Mouse (Mus musculus) midbrain, postnatal 0 days (tissue): ENCODE data around the gene Rpp14. TPM values are rescaled to one million over a fixed set of nuclear protein-coding genes. Genes with fewer than 3 reads are reported as not detected.

Experiments used
- ATAC-seq: fragments of 200-750 bp; cut with Nextera tagmentation; 2 replicates; pipeline ENCODE4 v1.8.0; 2017; ENCODE audit warnings: moderate number of reproducible peaks, mild to moderate bottlenecking, moderate TSS enrichment, moderate library complexity; ENCODE audit not compliant: low FRiP score
- DNase-seq: peaks from one replicate; pipeline ENCODE4 v3.0.0-alpha.2; 2015; ENCODE audit warnings: low spot score
- H3K27ac ChIP-seq: fragments of 300-500 bp; sonication (generic); 2 replicates; pipeline ENCODE4 v1.5.1; 2014; ENCODE audit warnings: low read depth, mild to moderate bottlenecking, low read length, mixed read lengths
- H3K27me3 ChIP-seq: fragments of 300-500 bp; sonication (generic); 2 replicates; pipeline ENCODE4 v1.6.1; 2014; ENCODE audit warnings: low read length, control low read depth, mixed read lengths; ENCODE audit not compliant: insufficient read depth
- H3K36me3 ChIP-seq: fragments of 300-500 bp; sonication (generic); 2 replicates; pipeline ENCODE4 v1.6.1; 2014; ENCODE audit warnings: low read length, control low read depth, mixed read lengths; ENCODE audit not compliant: insufficient read depth
- H3K4me1 ChIP-seq: fragments of 300-500 bp; sonication (generic); 2 replicates; pipeline ENCODE4 v1.6.1; 2014; ENCODE audit warnings: mild to moderate bottlenecking, control low read depth, antibody characterized with exemption, low read length, mixed read lengths; ENCODE audit not compliant: insufficient read depth
- H3K4me2 ChIP-seq: fragments of 300-500 bp; sonication (generic); 2 replicates; pipeline ENCODE4 v1.6.1; 2014; ENCODE audit warnings: low read depth, mild to moderate bottlenecking, low read length, mixed read lengths; ENCODE audit not compliant: poor library complexity, severe bottlenecking
- H3K4me3 ChIP-seq: fragments of 300-500 bp; sonication (generic); 2 replicates; pipeline ENCODE4 v1.5.1; 2014; ENCODE audit warnings: low read depth, mild to moderate bottlenecking, low read length, moderate library complexity
- H3K9ac ChIP-seq: fragments of 300-500 bp; sonication (generic); replicated peaks from 2 replicates; pipeline ENCODE4 v1.6.1; 2014; ENCODE audit warnings: mild to moderate bottlenecking, low read length, moderate library complexity, mixed read lengths; ENCODE audit not compliant: poor library complexity, severe bottlenecking
- H3K9me3 ChIP-seq: fragments of 300-500 bp; sonication (generic); 2 replicates; pipeline ENCODE4 v1.6.1; 2016; ENCODE audit warnings: low read length, control low read depth
- CTCF ChIP-seq: IDR thresholded peaks from 2 replicates; pipeline ENCODE4 v1.5.1; 2016; ENCODE audit warnings: antibody characterized with exemption, mild to moderate bottlenecking
- WGBS: fragments of 180-500 bp; shearing (Covaris S2); extraction: QIAGEN DNeasy Blood & Tissue Kit; methylation state at CpG from one replicate; pipeline ENCODE4 v1.1.7; 2014; 5-methylcytosine and 5-hydroxymethylcytosine counted together
- polyA plus RNA-seq: library from polyadenylated mRNA; unstranded; fragments of >200 nt; fragmentation: Nextera tagmentation; extraction: Ambion mirVana; gene quantifications from 2 replicates; pipeline ENCODE4 v1.2.1, GENCODE M21; 2015
- total RNA-seq: library from RNA; depleted of rRNA; stranded (reverse); fragments of >200 nt; gene quantifications from 2 replicates; pipeline ENCODE4 v1.2.3, GENCODE M21; 2014

Gene Rpp14
- total and polyA plus RNA-seq, 2 experiments from 2014 or later, result 20.6 to 39.6 TPM

- DNase-seq, result no peak
- H3K9ac ChIP-seq, result no peak overlapping the region
- H3K27me3 ChIP-seq, result no peaks in the 10 kb centered on the region
- H3K4me1 ChIP-seq, result peaks cover 8% of the 10 kb centered on the region; the same call in 1 of the 2 replicates
- H3K27ac ChIP-seq, result no peak overlapping the region
- no peak for TF ChIP-seq CTCF
- 80% methylated on average over 3 of the region's 3 CpGs for WGBS
- H3K36me3 ChIP-seq, result 0 out of 2 replicates have a peak, but pooled peaks cover 7% of the 10 kb centered on the region
- H3K9me3 ChIP-seq, result no peaks in the 10 kb centered on the region
- H3K4me3 ChIP-seq, result no peak overlapping the region
- ATAC-seq, result no peak
- H3K4me2 ChIP-seq, result no peak overlapping the region
Measured at GRCm38 (mm10) chr14:8094931-8095561, 14.9 kb downstream of the Rpp14 start.

- no peak overlapping the region for H3K4me2 ChIP-seq
- no peak overlapping the region for H3K9ac ChIP-seq
- DNase-seq (no peak), ATAC-seq (no peak)
- peaks cover 8% of the 10 kb centered on the region; the same call in 1 of the 2 replicates for H3K4me1 ChIP-seq
- no peak overlapping the region for H3K27ac ChIP-seq
- H3K27me3 ChIP-seq, result no peaks in the 10 kb centered on the region
- no peak overlapping the region for H3K4me3 ChIP-seq
- H3K9me3 ChIP-seq, result no peaks in the 10 kb centered on the region
- WGBS, result 79% methylated on average over 7 of the region's 7 CpGs
- H3K36me3 ChIP-seq, result 0 out of 2 replicates have a peak, but pooled peaks cover 3% of the 10 kb centered on the region
- no peak for TF ChIP-seq CTCF
Measured at GRCm38 (mm10) chr14:8095562-8095950, 15.4 kb downstream of the Rpp14 start.

- ATAC-seq (peak; percentile 94), DNase-seq (peak; percentile 91)
- no peak for TF ChIP-seq CTCF
- WGBS, result under 1% methylated on average over 75 of the region's 89 CpGs
- Histone ChIP-seq H3K4me2 (peak within 1 kb of the TSS; percentile 55), H3K4me1 (peaks cover 11% of the 10 kb centered on the region; the same call in 1 of the 2 replicates), H3K27me3 (no peaks in the 10 kb centered on the region), H3K36me3 (no peaks in the 10 kb centered on the region), H3K4me3 (peak within 1 kb of the TSS; percentile 97), H3K27ac (peak within 1 kb of the TSS; percentile 78), H3K9me3 (no peaks in the 10 kb centered on the region), H3K9ac (peak within 1 kb of the TSS; percentile 87)
Measured at GRCm38 (mm10) chr14:8097978-8098686, 18.0 kb downstream of the Rpp14 start, which contains the start of gene Pxk. TSS of gene Pxk (plus strand) at chr14:8098211.

DNA sequence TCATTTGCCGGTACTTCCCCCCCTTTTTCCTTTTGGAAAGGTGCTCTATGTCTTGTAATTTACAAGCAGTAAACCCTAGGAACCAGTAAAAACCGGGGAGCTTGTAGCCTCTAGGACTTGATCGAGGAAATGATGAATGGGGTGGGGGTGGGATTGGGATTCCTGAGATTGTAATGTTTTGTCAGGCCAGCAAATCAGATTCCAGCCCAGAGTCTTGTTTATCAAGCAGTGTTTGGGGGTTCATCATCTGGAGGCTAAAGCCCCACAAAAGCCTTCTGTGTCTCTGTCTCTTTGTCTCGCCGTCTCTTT is 18.5 kb downstream of the Rpp14 start:
- ATAC-seq (peak; percentile 48; the same call in 1 of the 2 replicates), DNase-seq (peak; percentile 30)
- H3K4me1 ChIP-seq, result peaks cover 11% of the 10 kb centered on the region; the same call in 1 of the 2 replicates
- H3K4me2 ChIP-seq, result peak overlapping the region; percentile 55
- peak overlapping the region; percentile 97 for H3K4me3 ChIP-seq
- no peaks in the 10 kb centered on the region for H3K27me3 ChIP-seq
- H3K9me3 ChIP-seq, result no peaks in the 10 kb centered on the region
- H3K27ac ChIP-seq, result peak overlapping the region; percentile 78
- 0% methylated on average over 5 of the region's 5 CpGs for WGBS
- peak overlapping the region; percentile 87 for H3K9ac ChIP-seq
- no peaks in the 10 kb centered on the region for H3K36me3 ChIP-seq
- no peak for TF ChIP-seq CTCF

DNA sequence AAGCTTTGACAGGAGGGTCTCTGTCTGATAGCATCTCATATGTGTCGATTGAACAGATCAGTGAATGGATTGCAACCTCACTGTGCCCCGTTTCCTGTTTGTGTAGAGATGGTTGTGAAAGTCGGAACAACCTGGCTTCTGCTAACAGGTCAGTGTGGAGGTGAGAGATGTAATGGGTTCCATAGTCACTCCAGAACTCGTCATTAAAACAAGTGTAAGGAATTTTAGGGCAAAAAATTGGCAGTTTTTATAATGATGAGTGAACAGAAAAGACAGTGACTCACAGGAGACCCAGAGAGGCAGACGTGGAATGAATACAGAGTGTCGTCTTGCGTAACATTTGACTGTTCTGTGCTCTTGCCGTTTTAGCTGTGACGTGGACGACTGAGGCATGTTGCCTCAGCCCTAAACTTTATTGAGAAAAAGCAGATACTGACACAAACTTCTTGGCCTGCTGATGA is 19.4 kb downstream of the Rpp14 start:
- ATAC-seq, result no peak
- H3K36me3 ChIP-seq, result no peaks in the 10 kb centered on the region
- H3K4me2 ChIP-seq, result peak overlapping the region; percentile 55
- no peaks in the 10 kb centered on the region for H3K27me3 ChIP-seq
- 54% methylated on average over 10 of the region's 10 CpGs for WGBS
- peaks cover 11% of the 10 kb centered on the region; the same call in 1 of the 2 replicates for H3K4me1 ChIP-seq
- H3K9ac ChIP-seq, result peak overlapping the region; percentile 46; the same call in 1 of the 2 replicates
- H3K27ac ChIP-seq, result no peak overlapping the region
- peak overlapping the region; percentile 97 for H3K4me3 ChIP-seq
- no peak for TF ChIP-seq CTCF
- DNase-seq, result no peak
- H3K9me3 ChIP-seq, result no peaks in the 10 kb centered on the region

- WGBS, result 85% methylated on average over 8 of the region's 8 CpGs
- H3K27ac ChIP-seq, result no peak overlapping the region
- H3K36me3 ChIP-seq, result no peaks in the 10 kb centered on the region
- DNase-seq, result no peak
- TF ChIP-seq CTCF, result no peak
- H3K4me3 ChIP-seq, result no peak overlapping the region
- no peak overlapping the region for H3K4me2 ChIP-seq
- no peak overlapping the region for H3K9ac ChIP-seq
- ATAC-seq, result no peak
- no peaks in the 10 kb centered on the region for H3K9me3 ChIP-seq
- no peaks in the 10 kb centered on the region for H3K27me3 ChIP-seq
- H3K4me1 ChIP-seq, result peaks cover 11% of the 10 kb centered on the region; the same call in 1 of the 2 replicates
Measured at GRCm38 (mm10) chr14:8101886-8102285, 21.7 kb downstream of the Rpp14 start.
